Mouse (Mus musculus): ENCODE data around the gene Cadps2. TPM values are rescaled to one million over a fixed set of nuclear protein-coding genes. Genes with fewer than 3 reads are reported as not detected.

Cadps2 gene
- polyA plus RNA-seq, 1 experiment: 0.02 TPM

DNA sequence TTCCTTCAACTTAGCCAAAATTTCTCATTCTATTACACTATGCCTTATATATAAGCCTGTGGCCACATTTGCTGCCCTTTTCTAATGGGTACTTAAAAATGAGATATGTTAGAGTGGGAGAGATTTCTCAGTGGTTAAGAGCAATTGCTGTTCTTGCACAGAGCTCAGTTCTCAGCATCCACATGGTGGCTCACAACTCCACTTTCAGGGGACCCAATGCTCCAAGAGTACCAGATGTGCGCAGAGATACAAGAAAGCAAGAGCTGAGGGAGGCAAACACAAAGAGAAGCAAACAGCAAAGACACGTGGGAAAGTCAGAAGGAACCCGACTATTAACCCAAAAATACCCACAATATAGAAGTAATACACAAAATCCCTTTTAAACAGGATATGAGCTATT is 77.0 kb downstream of the Cadps2 start:
- Histone ChIP-seq H3K27me3 (ENCODE audit: control insufficient read depth, insufficient read depth, insufficient read length) (no peaks in the 10 kb centered on the region), H3K79me2 (ENCODE audit: control insufficient read depth, insufficient read depth) (no peaks in the 10 kb centered on the region)
- TF ChIP-seq SRF (IDR thresholded peaks at IDR 0.05; ENCODE audit: control insufficient read depth, insufficient read length, low read depth) (no peak), CEBPB (IDR thresholded peaks at IDR 0.05; ENCODE audit: insufficient read depth, poor library complexity, severe bottlenecking) (no peak), REST (IDR thresholded peaks at IDR 0.05; ENCODE audit: insufficient read depth, insufficient read length) (no peak), USF1 (IDR thresholded peaks at IDR 0.05; ENCODE audit: low read depth) (no peak), POLR2A (IDR thresholded peaks at IDR 0.05; ENCODE audit: insufficient read length, low read depth) (no peak)

DNA sequence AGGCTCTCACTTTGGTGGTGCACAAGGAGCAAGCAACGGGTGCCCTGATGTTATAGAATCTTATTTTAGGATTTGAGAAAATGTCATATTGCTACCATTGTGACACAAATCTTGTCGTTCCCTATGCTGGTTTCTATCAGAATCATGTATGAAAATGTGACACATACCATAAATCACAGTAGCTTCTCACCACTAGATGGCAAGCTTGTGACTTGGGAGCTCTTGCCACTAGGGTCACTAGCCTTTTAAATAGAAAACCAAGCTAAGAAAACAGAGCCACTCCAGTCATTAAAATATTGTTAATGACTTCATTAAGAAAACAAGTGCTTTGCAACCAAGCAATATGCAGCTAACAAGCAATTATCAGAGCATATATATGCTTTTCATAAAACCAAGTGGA is 81.0 kb downstream of the Cadps2 start:
- Histone ChIP-seq H3K36me3 (ENCODE audit: control insufficient read depth, insufficient read depth) (no peaks in the 10 kb centered on the region), H3K27me3 (ENCODE audit: control insufficient read depth, insufficient read depth, insufficient read length) (no peaks in the 10 kb centered on the region)
- TF ChIP-seq MYOD1 (IDR thresholded peaks at IDR 0.05; ENCODE audit: control insufficient read depth in 1 of 3, insufficient read length in 2 of 3, low read depth in 2 of 3) (no peak), SRF (IDR thresholded peaks at IDR 0.05; ENCODE audit: control insufficient read depth, insufficient read length, low read depth) (no peak), POLR2A (IDR thresholded peaks at IDR 0.05; ENCODE audit: insufficient read length, low read depth) (no peak), POLR2AphosphoS2 (IDR thresholded peaks at IDR 0.05; ENCODE audit: insufficient read length, low read depth) (no peak), E2F4 (IDR thresholded peaks at IDR 0.05; ENCODE audit: insufficient read depth) (no peak)

More for the DNA sequence above, 77.0 kb downstream of the Cadps2 start:
- H3K4me3 ChIP-seq: no peak overlapping the region
- no peaks in the 10 kb centered on the region for H3K36me3 ChIP-seq (ENCODE audit: control insufficient read depth, insufficient read depth)
- H3ac ChIP-seq (ENCODE audit: control insufficient read depth, insufficient read length): no peak overlapping the region
- H3K4me2 ChIP-seq (ENCODE audit: low read depth): no peak overlapping the region

DNA sequence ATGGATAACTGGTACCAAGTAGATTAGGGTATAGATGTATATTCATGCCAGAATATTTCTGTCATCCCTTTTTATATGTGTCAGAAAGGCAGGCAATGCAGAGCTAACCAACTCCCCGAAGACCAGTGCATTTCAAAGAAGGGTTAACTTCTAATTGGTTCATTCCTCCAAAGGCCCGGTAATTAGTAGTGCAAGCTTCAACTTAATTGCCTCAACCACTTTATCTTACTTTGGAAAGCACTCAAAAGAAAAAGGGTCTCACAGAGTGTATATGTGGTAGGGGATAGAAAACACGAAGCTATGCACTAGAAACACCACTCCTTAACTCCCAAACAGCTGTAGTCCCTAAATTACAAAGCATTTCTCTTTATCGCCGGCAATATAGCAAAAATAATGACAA is 90.4 kb downstream of the Cadps2 start:
- Histone ChIP-seq H3K4me3 (no peak overlapping the region), H3K36me3 (ENCODE audit: control insufficient read depth, insufficient read depth) (no peaks in the 10 kb centered on the region), H3K4me2 (ENCODE audit: low read depth) (no peak overlapping the region), H3K27me3 (ENCODE audit: control insufficient read depth, insufficient read depth, insufficient read length) (no peaks in the 10 kb centered on the region), H3ac (ENCODE audit: control insufficient read depth, insufficient read length) (no peak overlapping the region), H3K79me2 (ENCODE audit: control insufficient read depth, insufficient read depth) (no peaks in the 10 kb centered on the region)
- TF ChIP-seq MYOD1 (IDR thresholded peaks at IDR 0.05; ENCODE audit: control insufficient read depth in 1 of 3, insufficient read length in 2 of 3, low read depth in 2 of 3) (no peak), SRF (IDR thresholded peaks at IDR 0.05; ENCODE audit: control insufficient read depth, insufficient read length, low read depth) (no peak), TCF12 (IDR thresholded peaks at IDR 0.05; ENCODE audit: insufficient read depth, poor library complexity, severe bottlenecking) (no peak), USF1 (IDR thresholded peaks at IDR 0.05; ENCODE audit: low read depth) (no peak), POLR2A (IDR thresholded peaks at IDR 0.05; ENCODE audit: insufficient read length, low read depth) (no peak), CEBPB (IDR thresholded peaks at IDR 0.05; ENCODE audit: insufficient read depth, poor library complexity, severe bottlenecking) (no peak), TCF3 (IDR thresholded peaks at IDR 0.05; ENCODE audit: insufficient read length, low read depth) (no peak), E2F4 (IDR thresholded peaks at IDR 0.05; ENCODE audit: insufficient read depth) (no peak), MAX (IDR thresholded peaks at IDR 0.05; ENCODE audit: low read depth) (no peak), POLR2AphosphoS2 (IDR thresholded peaks at IDR 0.05; ENCODE audit: insufficient read length, low read depth) (no peak), REST (IDR thresholded peaks at IDR 0.05; ENCODE audit: insufficient read depth, insufficient read length) (no peak), MYOG (IDR thresholded peaks at IDR 0.05; ENCODE audit: control insufficient read depth in 1 of 3, insufficient read depth in 1 of 3, insufficient read length in 2 of 3, low read depth in 2 of 3) (no peak)

More for the DNA sequence above, 81.0 kb downstream of the Cadps2 start:
- H3ac ChIP-seq (ENCODE audit: control insufficient read depth, insufficient read length): no peak overlapping the region
- H3K4me3 ChIP-seq: no peak overlapping the region
- no peaks in the 10 kb centered on the region for H3K79me2 ChIP-seq (ENCODE audit: control insufficient read depth, insufficient read depth)
- H3K4me2 ChIP-seq (ENCODE audit: low read depth): no peak overlapping the region

DNA sequence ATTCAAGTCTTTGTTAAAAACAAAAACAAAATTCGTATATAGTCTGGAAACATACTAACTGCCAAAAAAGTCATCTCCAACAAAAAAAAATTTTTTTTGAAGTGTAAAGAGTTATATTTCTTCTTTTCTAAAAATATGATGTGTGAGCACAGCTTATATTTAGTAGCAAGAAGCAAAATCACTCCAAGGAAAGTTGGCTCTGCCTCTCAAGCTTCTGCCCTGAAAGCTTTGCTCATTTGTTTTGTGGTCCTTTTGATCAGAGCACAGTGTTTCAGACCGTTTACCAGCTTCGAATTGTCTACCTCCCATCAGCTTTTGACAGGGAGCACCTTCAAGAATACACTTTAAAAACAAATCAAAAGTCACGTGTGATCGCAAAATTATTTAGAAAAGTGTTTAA is 99.2 kb downstream of the Cadps2 start:
- Histone ChIP-seq H3K4me3 (no peak overlapping the region), H3K36me3 (ENCODE audit: control insufficient read depth, insufficient read depth) (no peaks in the 10 kb centered on the region)
- TF ChIP-seq TCF3 (IDR thresholded peaks at IDR 0.05; ENCODE audit: insufficient read length, low read depth): no peak
- no peak for TF ChIP-seq POLR2A (IDR thresholded peaks at IDR 0.05; ENCODE audit: insufficient read length, low read depth)
- no peak for TF ChIP-seq TCF12 (IDR thresholded peaks at IDR 0.05; ENCODE audit: insufficient read depth, poor library complexity, severe bottlenecking)
- TF ChIP-seq SRF (IDR thresholded peaks at IDR 0.05; ENCODE audit: control insufficient read depth, insufficient read length, low read depth): no peak
- no peak for TF ChIP-seq MYOG (IDR thresholded peaks at IDR 0.05; ENCODE audit: control insufficient read depth in 1 of 3, insufficient read depth in 1 of 3, insufficient read length in 2 of 3, low read depth in 2 of 3)
- TF ChIP-seq CEBPB (IDR thresholded peaks at IDR 0.05; ENCODE audit: insufficient read depth, poor library complexity, severe bottlenecking): no peak
- TF ChIP-seq MAX (IDR thresholded peaks at IDR 0.05; ENCODE audit: low read depth): no peak
- no peak for TF ChIP-seq REST (IDR thresholded peaks at IDR 0.05; ENCODE audit: insufficient read depth, insufficient read length)
- no peak for TF ChIP-seq USF1 (IDR thresholded peaks at IDR 0.05; ENCODE audit: low read depth)
- TF ChIP-seq POLR2AphosphoS2 (IDR thresholded peaks at IDR 0.05; ENCODE audit: insufficient read length, low read depth): no peak
- no peak for TF ChIP-seq E2F4 (IDR thresholded peaks at IDR 0.05; ENCODE audit: insufficient read depth)
- TF ChIP-seq MYOD1 (IDR thresholded peaks at IDR 0.05; ENCODE audit: control insufficient read depth in 1 of 3, insufficient read length in 2 of 3, low read depth in 2 of 3): no peak

DNA sequence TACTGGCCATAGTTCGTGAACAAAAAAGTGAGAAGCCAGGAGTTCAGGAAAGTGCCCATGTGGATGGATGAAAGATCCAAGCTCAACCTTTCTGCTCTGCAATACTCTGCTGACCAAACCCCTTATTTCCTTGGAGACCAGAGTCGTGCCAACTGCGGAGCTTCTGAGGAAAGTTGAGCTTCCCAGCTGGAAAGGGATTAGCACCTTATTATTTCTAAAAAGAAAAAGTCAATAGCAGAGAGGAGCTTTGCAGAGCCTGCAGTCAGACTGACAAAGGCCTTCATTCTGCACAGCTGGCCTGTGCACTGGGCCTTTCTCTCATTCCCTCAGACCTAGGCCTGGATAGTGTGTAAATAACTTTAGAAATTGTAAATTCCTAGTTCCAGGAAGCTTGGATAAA is 106.5 kb downstream of the Cadps2 start:
- TF ChIP-seq MYOD1 (IDR thresholded peaks at IDR 0.05; ENCODE audit: control insufficient read depth in 1 of 3, insufficient read length in 2 of 3, low read depth in 2 of 3): no peak
- TF ChIP-seq TCF3 (IDR thresholded peaks at IDR 0.05; ENCODE audit: insufficient read length, low read depth): no peak
- TF ChIP-seq E2F4 (IDR thresholded peaks at IDR 0.05; ENCODE audit: insufficient read depth): no peak
- no peak for TF ChIP-seq SRF (IDR thresholded peaks at IDR 0.05; ENCODE audit: control insufficient read depth, insufficient read length, low read depth)
- no peak for TF ChIP-seq POLR2AphosphoS2 (IDR thresholded peaks at IDR 0.05; ENCODE audit: insufficient read length, low read depth)
- TF ChIP-seq MYOG (IDR thresholded peaks at IDR 0.05; ENCODE audit: control insufficient read depth in 1 of 3, insufficient read depth in 1 of 3, insufficient read length in 2 of 3, low read depth in 2 of 3): no peak
- TF ChIP-seq POLR2A (IDR thresholded peaks at IDR 0.05; ENCODE audit: insufficient read length, low read depth): no peak
- TF ChIP-seq USF1 (IDR thresholded peaks at IDR 0.05; ENCODE audit: low read depth): no peak
- no peak for TF ChIP-seq MAX (IDR thresholded peaks at IDR 0.05; ENCODE audit: low read depth)
- TF ChIP-seq REST (IDR thresholded peaks at IDR 0.05; ENCODE audit: insufficient read depth, insufficient read length): no peak
- no peak for TF ChIP-seq TCF12 (IDR thresholded peaks at IDR 0.05; ENCODE audit: insufficient read depth, poor library complexity, severe bottlenecking)
- no peak for TF ChIP-seq CEBPB (IDR thresholded peaks at IDR 0.05; ENCODE audit: insufficient read depth, poor library complexity, severe bottlenecking)
- Histone ChIP-seq H3K79me2 (ENCODE audit: control insufficient read depth, insufficient read depth) (no peaks in the 10 kb centered on the region), H3K27me3 (ENCODE audit: control insufficient read depth, insufficient read depth, insufficient read length) (no peaks in the 10 kb centered on the region), H3K4me3 (no peak overlapping the region), H3K4me2 (ENCODE audit: low read depth) (no peak overlapping the region), H3ac (ENCODE audit: control insufficient read depth, insufficient read length) (no peak overlapping the region), H3K36me3 (ENCODE audit: control insufficient read depth, insufficient read depth) (no peaks in the 10 kb centered on the region)

More for the DNA sequence above, 99.2 kb downstream of the Cadps2 start:
- Histone ChIP-seq H3K4me2 (ENCODE audit: low read depth) (no peak overlapping the region), H3ac (ENCODE audit: control insufficient read depth, insufficient read length) (no peak overlapping the region), H3K79me2 (ENCODE audit: control insufficient read depth, insufficient read depth) (no peaks in the 10 kb centered on the region), H3K27me3 (ENCODE audit: control insufficient read depth, insufficient read depth, insufficient read length) (no peaks in the 10 kb centered on the region)

Data from myocyte (in vitro differentiated cells).